Mouse (Mus musculus): ENCODE data around the gene Nup85.

- TF ChIP-seq CTCF (IDR thresholded peaks at IDR 0.05; ENCODE audit: low read depth, low read length) (no peak), POLR2A (IDR thresholded peaks at IDR 0.05; ENCODE audit: insufficient read depth, low read length) (no peak)
Measured at GRCm38 (mm10) chr11:115538045-115538444, 26.2 kb upstream of the Nup85 start.
